In genomic region chr12:83972117-83972516, GRCm38 (mm10) we compare ENCODE assay signal across 8 mouse cellular contexts. TPM values are rescaled to one million over a fixed set of nuclear protein-coding genes. Genes with fewer than 3 reads are reported as not detected.
A peak's percentile ranks its signal among the peaks of the same experiment; 100 is the strongest.
DNase-seq lines count a peak whose midpoint lies in the region; ATAC-seq and TF ChIP-seq lines count a peak whose summit lies in the region.

No protein-coding gene starts in this region.

- TF ChIP-seq CTCF in layer of hippocampus, adult 2 months (conservative IDR thresholded peaks at IDR 0.05), result peak; percentile 86

- no peaks in the 10 kb centered on the region for H3K9me3 ChIP-seq in forebrain, embryonic 14.5 days (replicated peaks; ENCODE audit: control insufficient read depth, low read length)
- 0 out of 2 replicates have a peak, but pooled peaks cover 3% of the 10 kb centered on the region for H3K9me3 ChIP-seq in forebrain, embryonic 11.5 days (ENCODE audit: control insufficient read depth, low read length)
- peaks cover 5% of the 10 kb centered on the region; the same call in 1 of the 2 replicates for H3K9me3 ChIP-seq in neural tube, embryonic 11.5 days (ENCODE audit: control insufficient read depth, low read length)
- peaks cover 5% of the 10 kb centered on the region for H3K9me3 ChIP-seq in forebrain, embryonic 10.5 days

- H3K36me3 ChIP-seq in forebrain, embryonic 14.5 days (ENCODE audit: control insufficient read depth, insufficient read depth, low read length), result no peaks in the 10 kb centered on the region
- no peaks in the 10 kb centered on the region for H3K36me3 ChIP-seq in forebrain, embryonic 11.5 days (ENCODE audit: control insufficient read depth, insufficient read depth, low read length)
- H3K36me3 ChIP-seq in neural tube, embryonic 11.5 days (ENCODE audit: control insufficient read depth, insufficient read depth, low read length), result no peaks in the 10 kb centered on the region
- H3K36me3 ChIP-seq in forebrain, embryonic 10.5 days (replicated peaks), result no peaks in the 10 kb centered on the region

- no peak for ATAC-seq in forebrain, embryonic 14.5 days
- no peak for ATAC-seq in forebrain, embryonic 11.5 days (replicated peaks; ENCODE audit: low FRiP score)
- no peak for ATAC-seq in neural tube, embryonic 11.5 days (ENCODE audit: insufficient read depth, low FRiP score, low TSS enrichment)

- H3K4me3 ChIP-seq in forebrain, embryonic 14.5 days (ENCODE audit: low read depth, low read length), result no peak overlapping the region
- no peak overlapping the region for H3K4me3 ChIP-seq in forebrain, embryonic 11.5 days (ENCODE audit: low read depth, low read length)
- H3K4me3 ChIP-seq in layer of hippocampus, adult 2 months, result no peak overlapping the region
- H3K4me3 ChIP-seq in neural tube, embryonic 11.5 days (ENCODE audit: low read depth, low read length), result no peak overlapping the region
- H3K4me3 ChIP-seq in forebrain, embryonic 10.5 days, result no peak overlapping the region

- WGBS in forebrain, embryonic 14.5 days, result 88% methylated on average over 2 of the region's 2 CpGs
- 85% methylated on average over 2 of the region's 2 CpGs for WGBS in forebrain, embryonic 11.5 days
- 68% methylated on average over 2 of the region's 2 CpGs for WGBS in neural tube, embryonic 11.5 days
- WGBS in forebrain, embryonic 10.5 days, result 86% methylated on average over 2 of the region's 2 CpGs

- no peak overlapping the region for H3K9ac ChIP-seq in forebrain, embryonic 14.5 days (ENCODE audit: low read length)
- no peak overlapping the region for H3K9ac ChIP-seq in forebrain, embryonic 11.5 days (ENCODE audit: low read length)
- no peak overlapping the region for H3K9ac ChIP-seq in neural tube, embryonic 11.5 days (ENCODE audit: low read length)

- H3K27me3 ChIP-seq in forebrain, embryonic 14.5 days (replicated peaks; ENCODE audit: control insufficient read depth, insufficient read depth, low read length), result no peaks in the 10 kb centered on the region
- H3K27me3 ChIP-seq in forebrain, embryonic 11.5 days (ENCODE audit: control insufficient read depth, insufficient read depth, low read length), result no peaks in the 10 kb centered on the region
- no peaks in the 10 kb centered on the region for H3K27me3 ChIP-seq in neural tube, embryonic 11.5 days (ENCODE audit: control insufficient read depth, insufficient read depth, low read length)
- H3K27me3 ChIP-seq in forebrain, embryonic 10.5 days (ENCODE audit: poor library complexity, severe bottlenecking), result no peaks in the 10 kb centered on the region

- no peak overlapping the region for H3K27ac ChIP-seq in forebrain, embryonic 14.5 days (ENCODE audit: low read depth, low read length)
- no peak overlapping the region for H3K27ac ChIP-seq in forebrain, embryonic 11.5 days (ENCODE audit: low read depth, low read length)
- no peak overlapping the region for H3K27ac ChIP-seq in layer of hippocampus, adult 2 months
- H3K27ac ChIP-seq in neural tube, embryonic 11.5 days (ENCODE audit: low read depth, low read length), result no peak overlapping the region
- H3K27ac ChIP-seq in forebrain, embryonic 10.5 days, result no peak overlapping the region

- no peak overlapping the region for H3K4me2 ChIP-seq in forebrain, embryonic 14.5 days (ENCODE audit: low read length)
- H3K4me2 ChIP-seq in forebrain, embryonic 11.5 days (ENCODE audit: low read depth, low read length, severe bottlenecking), result no peak overlapping the region
- no peak overlapping the region for H3K4me2 ChIP-seq in neural tube, embryonic 11.5 days (ENCODE audit: low read depth)

- intact Hi-C loops in heart, postnatal 36 days (cut with DNase I), result loop anchor here (1.0 kb wide), 1 partner anchor 89 kb away; no protein-coding TSS in a partner anchor

- no peaks in the 10 kb centered on the region for H3K4me1 ChIP-seq in forebrain, embryonic 14.5 days (ENCODE audit: control insufficient read depth, insufficient read depth, low read length)
- H3K4me1 ChIP-seq in forebrain, embryonic 11.5 days (replicated peaks; ENCODE audit: control insufficient read depth, insufficient read depth, low read length), result no peaks in the 10 kb centered on the region
- H3K4me1 ChIP-seq in neural tube, embryonic 11.5 days (ENCODE audit: control insufficient read depth, insufficient read depth, low read length), result no peaks in the 10 kb centered on the region
- H3K4me1 ChIP-seq in forebrain, embryonic 10.5 days, result no peaks in the 10 kb centered on the region

- peak; percentile 52 for DNase-seq in forebrain, embryonic 14.5 days (ENCODE audit: low spot score)
- no peak for DNase-seq in forebrain, embryonic 11.5 days (ENCODE audit: low spot score)
- DNase-seq in urinary bladder, postnatal 25 days (ENCODE audit: low spot score), result peak; percentile 19
- DNase-seq in urinary bladder, adult 2 months (ENCODE audit: low spot score), result no peak
- peak; percentile 32 to 51 for DNase-seq in heart, postnatal 36 days
- DNase-seq in layer of hippocampus, adult 2 months (ENCODE audit: low spot score in 2 of 2), result peak in 1 of 2 experiments; percentile 48
- peak; percentile 24 for DNase-seq in neural tube, embryonic 11.5 days (ENCODE audit: low spot score)
- no peak for DNase-seq in forebrain, embryonic 10.5 days (ENCODE audit: extremely low spot score, low spot score)

RNA-seq across cellular contexts. Expression of gene Heatr4, which starts 12.5 kb away (rescaled TPM):
- not detected in 2 replicates for polyA plus RNA-seq in forebrain, embryonic 14.5 days (2014; fragmentation: Nextera tagmentation; extraction: Ambion mirVana)
- polyA plus RNA-seq in forebrain, embryonic 11.5 days (2014; fragmentation: Nextera tagmentation; extraction: Ambion mirVana), result not detected in 2 replicates
- polyA plus RNA-seq in urinary bladder, adult 2 months (2012; rRNA removed), result not detected in 2 replicates
- total RNA-seq in heart, postnatal 36 days (2021), result not detected
- not detected for total RNA-seq in layer of hippocampus, adult 2 months (2021)
- not detected in 2 replicates for polyA plus RNA-seq in neural tube, embryonic 11.5 days (2014; fragmentation: Nextera tagmentation; extraction: Ambion mirVana)
- not detected in 2 replicates for polyA plus RNA-seq in forebrain, embryonic 10.5 days (2016; fragmentation: Nextera tagmentation; extraction: Ambion mirVana)

RNA-seq across cellular contexts. Expression of gene Acot2, which starts 15.5 kb away (rescaled TPM):
- 4.3 and 5.6 TPM in 2 replicates for polyA plus RNA-seq in forebrain, embryonic 14.5 days (2014; fragmentation: Nextera tagmentation; extraction: Ambion mirVana)
- polyA plus RNA-seq in forebrain, embryonic 11.5 days (2014; fragmentation: Nextera tagmentation; extraction: Ambion mirVana), result 12.2 and 12.7 TPM in 2 replicates
- polyA plus RNA-seq in urinary bladder, adult 2 months (2012; rRNA removed), result 13.2 and 13.8 TPM in 2 replicates
- total RNA-seq in heart, postnatal 36 days (2021), result 100 to 1,000 TPM; 139 to 166 TPM
- 10 to 100 TPM; 16.2 to 18.1 TPM for total RNA-seq in layer of hippocampus, adult 2 months (2021)
- 12.6 and 14.9 TPM in 2 replicates for polyA plus RNA-seq in neural tube, embryonic 11.5 days (2014; fragmentation: Nextera tagmentation; extraction: Ambion mirVana)
- 14.9 and 16.0 TPM in 2 replicates for polyA plus RNA-seq in forebrain, embryonic 10.5 days (2016; fragmentation: Nextera tagmentation; extraction: Ambion mirVana)

RNA-seq across cellular contexts. Expression of gene Riox1, which starts 21.7 kb away (rescaled TPM):
- 8.7 and 9.9 TPM in 2 replicates for polyA plus RNA-seq in forebrain, embryonic 14.5 days (2014; fragmentation: Nextera tagmentation; extraction: Ambion mirVana)
- polyA plus RNA-seq in forebrain, embryonic 11.5 days (2014; fragmentation: Nextera tagmentation; extraction: Ambion mirVana), result 18.0 and 20.0 TPM in 2 replicates
- 8.6 and 9.2 TPM in 2 replicates for polyA plus RNA-seq in urinary bladder, adult 2 months (2012; rRNA removed)
- 1 to 10 TPM; 5.0 to 5.3 TPM for total RNA-seq in heart, postnatal 36 days (2021)
- 10 to 100 TPM; 15.0 to 15.7 TPM for total RNA-seq in layer of hippocampus, adult 2 months (2021)
- 17.8 and 18.9 TPM in 2 replicates for polyA plus RNA-seq in neural tube, embryonic 11.5 days (2014; fragmentation: Nextera tagmentation; extraction: Ambion mirVana)
- polyA plus RNA-seq in forebrain, embryonic 10.5 days (2016; fragmentation: Nextera tagmentation; extraction: Ambion mirVana), result 14.3 and 15.4 TPM in 2 replicates

RNA-seq across cellular contexts. Expression of gene Acot1, which starts 37.2 kb away (rescaled TPM):
- 81.2 and 83.6 TPM in 2 replicates for polyA plus RNA-seq in forebrain, embryonic 14.5 days (2014; fragmentation: Nextera tagmentation; extraction: Ambion mirVana)
- 34.1 and 42.7 TPM in 2 replicates for polyA plus RNA-seq in forebrain, embryonic 11.5 days (2014; fragmentation: Nextera tagmentation; extraction: Ambion mirVana)
- polyA plus RNA-seq in urinary bladder, adult 2 months (2012; rRNA removed), result 32.9 and 36.7 TPM in 2 replicates
- total RNA-seq in heart, postnatal 36 days (2021), result 10 to 100 TPM; 75.0 to 91.8 TPM
- total RNA-seq in layer of hippocampus, adult 2 months (2021), result 10 to 100 TPM; 27.0 to 28.3 TPM
- 62.4 and 74.8 TPM in 2 replicates for polyA plus RNA-seq in neural tube, embryonic 11.5 days (2014; fragmentation: Nextera tagmentation; extraction: Ambion mirVana)
- polyA plus RNA-seq in forebrain, embryonic 10.5 days (2016; fragmentation: Nextera tagmentation; extraction: Ambion mirVana), result 22.4 and 23.5 TPM in 2 replicates

RNA-seq across cellular contexts. Expression of gene Numb, which starts 50.4 kb away (rescaled TPM):
- polyA plus RNA-seq in forebrain, embryonic 14.5 days (2014; fragmentation: Nextera tagmentation; extraction: Ambion mirVana), result 12.9 and 16.2 TPM in 2 replicates
- polyA plus RNA-seq in forebrain, embryonic 11.5 days (2014; fragmentation: Nextera tagmentation; extraction: Ambion mirVana), result 33.3 and 34.4 TPM in 2 replicates
- 50.7 and 59.7 TPM in 2 replicates for polyA plus RNA-seq in urinary bladder, adult 2 months (2012; rRNA removed)
- 10 to 100 TPM; 31.4 to 36.3 TPM for total RNA-seq in heart, postnatal 36 days (2021)
- 10 to 100 TPM; 26.7 to 38.7 TPM for total RNA-seq in layer of hippocampus, adult 2 months (2021)
- 27.1 and 30.8 TPM in 2 replicates for polyA plus RNA-seq in neural tube, embryonic 11.5 days (2014; fragmentation: Nextera tagmentation; extraction: Ambion mirVana)
- 35.5 and 37.1 TPM in 2 replicates for polyA plus RNA-seq in forebrain, embryonic 10.5 days (2016; fragmentation: Nextera tagmentation; extraction: Ambion mirVana)

Comparison
In these comparisons a context has a peak if more than half of its experiments do, and no peak if none do; other contexts are left out.
1. DNase-seq: peak in forebrain, embryonic 14.5 days (single experiment), urinary bladder, postnatal 25 days (single experiment), heart, postnatal 36 days (2 of 2) and neural tube, embryonic 11.5 days (single experiment); none in forebrain, embryonic 11.5 days (single experiment), urinary bladder, adult 2 months (single experiment) and forebrain, embryonic 10.5 days (single experiment).